Mouse (Mus musculus): ENCODE results near the gene Ccr9. TPM values are rescaled to one million over a fixed set of nuclear protein-coding genes. Genes with fewer than 3 reads are reported as not detected.
A peak's percentile ranks its signal among the peaks of the same experiment; 100 is the strongest.
"Not testable (repeated sequence)": the region's sequence is repeated elsewhere in the genome, so short reads cannot be mapped to it uniquely, and the experiment has no call there.

Ccr9 gene
- polyA plus RNA-seq, 1 experiment: 0.91 TPM

DNA sequence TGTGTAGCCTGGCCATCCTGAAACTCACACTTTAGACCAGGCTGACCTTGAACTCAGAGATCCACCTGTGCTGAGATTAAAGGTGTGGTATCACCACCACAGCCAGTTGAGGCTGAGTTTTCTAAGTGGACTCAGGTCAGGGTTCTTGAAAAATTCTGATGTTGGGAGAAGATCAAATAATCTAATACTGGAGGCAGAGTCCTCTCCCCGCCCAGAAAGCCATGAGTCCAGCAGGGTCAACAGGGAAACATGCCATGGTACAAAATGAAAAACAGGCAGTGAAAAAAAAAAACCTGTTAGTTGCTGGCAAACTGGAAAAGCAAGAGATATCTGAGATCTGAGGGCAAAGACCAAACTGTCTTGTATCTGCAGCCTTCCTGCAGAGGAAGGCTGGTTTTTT, 38.1 kb upstream of the Ccr9 start:
- Histone ChIP-seq H3K27ac (ENCODE audit: insufficient read depth, low read depth, low read length) (peak overlapping the region; percentile 95), H3K27me3 (replicated peaks; ENCODE audit: control insufficient read depth, insufficient read depth, low read length) (no peaks in the 10 kb centered on the region), H3K4me1 (ENCODE audit: control insufficient read depth, insufficient read depth, low read length) (peaks cover 14% of the 10 kb centered on the region), H3K4me3 (ENCODE audit: insufficient read depth, low read depth, low read length) (no peak overlapping the region), H3K36me3 (ENCODE audit: control insufficient read depth, insufficient read depth, low read length) (no peaks in the 10 kb centered on the region)
- DNase-seq: peak; percentile 83
- WGBS: 53% methylated on average over 1 of the region's 1 CpGs
- no peak for TF ChIP-seq CTCF (conservative IDR thresholded peaks at IDR 0.05; ENCODE audit: insufficient read depth, insufficient read length, low read depth, low read length)
- no peak for TF ChIP-seq POLR2A (IDR thresholded peaks at IDR 0.05; ENCODE audit: low read depth, low read length)

DNA sequence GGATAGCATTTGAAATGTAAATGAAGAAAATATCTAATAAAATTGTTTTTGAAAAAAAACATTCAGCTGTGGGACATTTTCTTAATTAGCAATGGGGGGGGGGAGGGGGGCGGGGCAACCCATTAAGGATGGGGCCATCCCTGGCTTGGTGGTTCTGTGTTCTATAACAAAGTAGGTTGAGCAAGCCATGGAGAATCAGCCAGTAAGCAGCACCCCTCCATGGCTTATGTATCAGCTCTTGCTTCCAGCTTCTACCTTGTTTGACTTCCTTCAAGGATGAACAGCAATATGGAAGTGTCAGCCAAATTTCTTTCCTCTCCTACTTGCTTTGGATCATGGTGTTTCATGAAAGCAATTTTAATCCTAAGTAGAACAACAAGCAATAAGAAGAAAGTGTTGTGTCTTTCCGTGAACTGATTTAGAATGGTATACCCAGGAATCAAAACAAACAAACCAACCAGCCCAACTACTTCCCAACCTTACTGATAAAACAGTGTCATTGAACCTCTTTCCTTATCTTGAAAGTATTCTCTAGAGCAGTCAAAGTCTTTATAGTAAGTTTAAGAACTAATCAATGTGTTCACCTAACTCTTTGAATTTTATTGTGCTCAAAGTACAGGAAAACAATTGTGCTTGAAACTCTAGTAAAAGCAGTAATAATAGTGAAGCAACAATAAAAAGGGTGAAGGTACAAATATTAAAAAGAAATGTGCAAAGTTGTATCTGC, 28.3 kb upstream of the Ccr9 start:
- no peaks in the 10 kb centered on the region for H3K36me3 ChIP-seq (ENCODE audit: control insufficient read depth, insufficient read depth, low read length)

DNA sequence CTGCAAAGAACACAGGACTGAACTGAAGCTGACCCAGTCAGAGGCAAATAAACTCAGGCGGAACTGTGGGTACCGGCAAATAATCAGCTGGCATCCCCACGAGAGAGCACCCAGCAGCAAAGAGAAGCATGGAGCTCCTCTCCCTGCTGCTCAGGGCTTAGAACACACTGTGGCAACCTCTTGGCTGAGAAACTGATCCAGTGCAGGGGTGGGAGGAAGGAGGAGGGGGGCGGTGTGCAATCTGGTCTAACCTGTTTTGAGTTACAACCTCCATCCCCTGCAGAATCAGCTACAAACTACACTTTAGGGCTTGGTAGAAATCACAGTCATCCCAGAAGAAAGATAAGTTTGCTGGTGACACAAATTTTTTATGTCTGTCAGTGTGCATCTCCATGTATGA, 26.9 kb upstream of the Ccr9 start:
- Histone ChIP-seq H3K27ac (ENCODE audit: insufficient read depth, low read depth, low read length) (no peak overlapping the region), H3K27me3 (replicated peaks; ENCODE audit: control insufficient read depth, insufficient read depth, low read length) (no peaks in the 10 kb centered on the region), H3K4me3 (ENCODE audit: insufficient read depth, low read depth, low read length) (no peak overlapping the region), H3K4me1 (ENCODE audit: control insufficient read depth, insufficient read depth, low read length) (no peaks in the 10 kb centered on the region), H3K36me3 (ENCODE audit: control insufficient read depth, insufficient read depth, low read length) (no peaks in the 10 kb centered on the region)
- 63% methylated on average over 4 of the region's 4 CpGs for WGBS
- no peak for DNase-seq
- TF ChIP-seq POLR2A (IDR thresholded peaks at IDR 0.05; ENCODE audit: low read depth, low read length) (no peak), CTCF (conservative IDR thresholded peaks at IDR 0.05; ENCODE audit: insufficient read depth, insufficient read length, low read depth, low read length) (no peak)

More for the DNA sequence above, 28.3 kb upstream of the Ccr9 start:
- H3K27me3 ChIP-seq (replicated peaks; ENCODE audit: control insufficient read depth, insufficient read depth, low read length): no peaks in the 10 kb centered on the region
- no peak overlapping the region for H3K27ac ChIP-seq (ENCODE audit: insufficient read depth, low read depth, low read length)
- DNase-seq: no peak
- H3K4me3 ChIP-seq (ENCODE audit: insufficient read depth, low read depth, low read length): no peak overlapping the region
- 92% methylated on average over 2 of the region's 2 CpGs for WGBS
- TF ChIP-seq POLR2A (IDR thresholded peaks at IDR 0.05; ENCODE audit: low read depth, low read length) (no peak), CTCF (conservative IDR thresholded peaks at IDR 0.05; ENCODE audit: insufficient read depth, insufficient read length, low read depth, low read length) (no peak)
- no peaks in the 10 kb centered on the region for H3K4me1 ChIP-seq (ENCODE audit: control insufficient read depth, insufficient read depth, low read length)

DNA sequence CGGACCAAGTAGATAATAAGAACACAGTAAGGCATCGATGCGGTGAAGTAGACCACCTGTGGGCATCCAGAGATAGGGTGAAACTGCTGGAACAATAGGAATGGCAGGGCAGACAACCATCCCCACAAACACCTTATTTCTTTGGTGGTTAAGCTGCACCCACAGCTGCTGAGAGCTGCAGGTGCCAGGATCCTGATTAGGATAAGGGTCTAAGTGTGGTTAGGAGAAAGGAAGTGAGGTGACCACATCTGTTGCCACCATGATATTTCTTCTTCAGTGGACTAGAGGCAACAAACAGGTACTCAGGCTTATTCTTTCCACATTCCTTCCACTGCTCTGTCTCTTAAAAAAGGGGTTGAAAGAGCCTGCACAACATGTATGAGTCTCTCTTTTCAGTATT, 20.8 kb upstream of the Ccr9 start:
- DNase-seq: no peak
- WGBS: 87% methylated on average over 3 of the region's 3 CpGs
- no peaks in the 10 kb centered on the region for H3K27me3 ChIP-seq (replicated peaks; ENCODE audit: control insufficient read depth, insufficient read depth, low read length)
- H3K4me1 ChIP-seq (ENCODE audit: control insufficient read depth, insufficient read depth, low read length): no peaks in the 10 kb centered on the region
- no peaks in the 10 kb centered on the region for H3K36me3 ChIP-seq (ENCODE audit: control insufficient read depth, insufficient read depth, low read length)
- TF ChIP-seq POLR2A (IDR thresholded peaks at IDR 0.05; ENCODE audit: low read depth, low read length): no peak
- no peak for TF ChIP-seq CTCF (conservative IDR thresholded peaks at IDR 0.05; ENCODE audit: insufficient read depth, insufficient read length, low read depth, low read length)
- no peak overlapping the region for H3K27ac ChIP-seq (ENCODE audit: insufficient read depth, low read depth, low read length)
- no peak overlapping the region for H3K4me3 ChIP-seq (ENCODE audit: insufficient read depth, low read depth, low read length)

- no peaks in the 10 kb centered on the region for H3K27me3 ChIP-seq (replicated peaks; ENCODE audit: control insufficient read depth, insufficient read depth, low read length)
- no peaks in the 10 kb centered on the region for H3K36me3 ChIP-seq (ENCODE audit: control insufficient read depth, insufficient read depth, low read length)
- H3K4me1 ChIP-seq (ENCODE audit: control insufficient read depth, insufficient read depth, low read length): no peaks in the 10 kb centered on the region
- DNase-seq: no peak
- TF ChIP-seq CTCF (conservative IDR thresholded peaks at IDR 0.05; ENCODE audit: insufficient read depth, insufficient read length, low read depth, low read length) (no peak), POLR2A (IDR thresholded peaks at IDR 0.05; ENCODE audit: low read depth, low read length) (no peak)
- no peak overlapping the region for H3K27ac ChIP-seq (ENCODE audit: insufficient read depth, low read depth, low read length)
- H3K4me3 ChIP-seq (ENCODE audit: insufficient read depth, low read depth, low read length): no peak overlapping the region
Observed at GRCm38 (mm10) chr9:123658981-123659380, 19.3 kb upstream of the Ccr9 start.

GRCm38 (mm10) chr9:123659986-123660676, 18.1 kb upstream of the Ccr9 start:
- H3K36me3 ChIP-seq (ENCODE audit: control insufficient read depth, insufficient read depth, low read length); H3K27ac ChIP-seq (ENCODE audit: insufficient read depth, low read depth, low read length); H3K27me3 ChIP-seq (replicated peaks; ENCODE audit: control insufficient read depth, insufficient read depth, low read length); H3K4me1 ChIP-seq (ENCODE audit: control insufficient read depth, insufficient read depth, low read length); DNase-seq; H3K4me3 ChIP-seq (ENCODE audit: insufficient read depth, low read depth, low read length): not testable (repeated sequence)
- WGBS: 84% methylated on average over 18 of the region's 18 CpGs

DNA sequence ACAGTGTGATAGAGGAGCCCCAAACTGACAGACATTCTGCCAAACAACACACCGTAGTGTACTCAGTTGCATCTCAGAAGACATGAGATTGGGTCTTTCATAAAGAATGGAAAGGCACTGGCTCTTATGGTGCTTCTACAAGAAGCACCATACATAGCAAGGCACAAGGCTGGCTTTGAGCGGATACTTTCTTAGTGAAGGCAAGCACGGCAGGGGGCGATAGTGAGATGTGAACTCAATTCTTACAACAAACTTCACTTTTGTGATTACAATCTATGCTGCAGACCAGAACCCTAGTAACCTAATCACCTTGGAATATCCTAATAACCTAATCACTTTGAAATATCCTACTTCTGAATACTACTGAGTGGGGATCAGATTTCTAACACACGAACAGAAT, 12.6 kb upstream of the Ccr9 start:
- peak; percentile 63 for DNase-seq

More for the DNA sequence above, 12.6 kb upstream of the Ccr9 start:
- Histone ChIP-seq H3K27me3 (replicated peaks; ENCODE audit: control insufficient read depth, insufficient read depth, low read length) (no peaks in the 10 kb centered on the region), H3K4me3 (ENCODE audit: insufficient read depth, low read depth, low read length) (no peak overlapping the region), H3K4me1 (ENCODE audit: control insufficient read depth, insufficient read depth, low read length) (no peaks in the 10 kb centered on the region), H3K27ac (ENCODE audit: insufficient read depth, low read depth, low read length) (no peak overlapping the region), H3K36me3 (ENCODE audit: control insufficient read depth, insufficient read depth, low read length) (no peaks in the 10 kb centered on the region)
- 49% methylated on average over 5 of the region's 5 CpGs for WGBS
- TF ChIP-seq CTCF (conservative IDR thresholded peaks at IDR 0.05; ENCODE audit: insufficient read depth, insufficient read length, low read depth, low read length) (peak; percentile 56), POLR2A (IDR thresholded peaks at IDR 0.05; ENCODE audit: low read depth, low read length) (no peak)

Measured in kidney, adult 2 months (tissue).